Mouse (Mus musculus): ENCODE data around the gene Nudt7. TPM values are rescaled to one million over a fixed set of nuclear protein-coding genes. Genes with fewer than 3 reads are reported as not detected.

The Nudt7 gene
- polyA plus RNA-seq, 1 experiment: 4.9 TPM

- H3K36me3 ChIP-seq (ENCODE audit: control insufficient read depth, insufficient read depth, low read length): no peaks in the 10 kb centered on the region
- H3K27me3 ChIP-seq (ENCODE audit: control insufficient read depth, insufficient read depth, low read length): no peaks in the 10 kb centered on the region
- H3K4me1 ChIP-seq (ENCODE audit: control insufficient read depth, insufficient read depth, insufficient read length, low read length): no peaks in the 10 kb centered on the region
- H3K4me3 ChIP-seq (ENCODE audit: low read depth, low read length): no peak overlapping the region
- TF ChIP-seq CTCF (IDR thresholded peaks at IDR 0.05; ENCODE audit: extremely low read depth, insufficient read length, insufficient replicate concordance, low read depth, low read length): no peak
- TF ChIP-seq POLR2A (IDR thresholded peaks at IDR 0.05; ENCODE audit: low read depth, low read length): no peak
- no peak overlapping the region for H3K27ac ChIP-seq (ENCODE audit: insufficient read depth, low read depth, low read length)
- 81% methylated on average over 5 of the region's 5 CpGs for WGBS
These were observed 27.4 kb upstream of the Nudt7 start for GRCm38 (mm10) chr8:114105971-114106370.

GRCm38 (mm10) chr8:114109365-114110140 is 23.8 kb upstream of the Nudt7 start:
- Histone ChIP-seq H3K27ac (ENCODE audit: insufficient read depth, low read depth, low read length) (no peak overlapping the region), H3K27me3 (ENCODE audit: control insufficient read depth, insufficient read depth, low read length) (no peaks in the 10 kb centered on the region), H3K36me3 (ENCODE audit: control insufficient read depth, insufficient read depth, low read length) (no peaks in the 10 kb centered on the region), H3K4me1 (ENCODE audit: control insufficient read depth, insufficient read depth, insufficient read length, low read length) (no peaks in the 10 kb centered on the region), H3K4me3 (ENCODE audit: low read depth, low read length) (no peak overlapping the region)
- 66% methylated on average over 20 of the region's 20 CpGs for WGBS
- TF ChIP-seq POLR2A (IDR thresholded peaks at IDR 0.05; ENCODE audit: low read depth, low read length): no peak
- no peak for TF ChIP-seq CTCF (IDR thresholded peaks at IDR 0.05; ENCODE audit: extremely low read depth, insufficient read length, insufficient replicate concordance, low read depth, low read length)

GRCm38 (mm10) chr8:114115076-114115475 is 18.3 kb upstream of the Nudt7 start:
- TF ChIP-seq CTCF (IDR thresholded peaks at IDR 0.05; ENCODE audit: extremely low read depth, insufficient read length, insufficient replicate concordance, low read depth, low read length) (no peak), POLR2A (IDR thresholded peaks at IDR 0.05; ENCODE audit: low read depth, low read length) (no peak)
- H3K27ac ChIP-seq (ENCODE audit: insufficient read depth, low read depth, low read length): no peak overlapping the region
- no peaks in the 10 kb centered on the region for H3K4me1 ChIP-seq (ENCODE audit: control insufficient read depth, insufficient read depth, insufficient read length, low read length)
- H3K27me3 ChIP-seq (ENCODE audit: control insufficient read depth, insufficient read depth, low read length): no peaks in the 10 kb centered on the region
- H3K4me3 ChIP-seq (ENCODE audit: low read depth, low read length): no peak overlapping the region
- H3K36me3 ChIP-seq (ENCODE audit: control insufficient read depth, insufficient read depth, low read length): no peaks in the 10 kb centered on the region
- WGBS: 76% methylated on average over 1 of the region's 1 CpGs

- WGBS: 27% methylated on average over 2 of the region's 2 CpGs
- Histone ChIP-seq H3K27me3 (ENCODE audit: control insufficient read depth, insufficient read depth, low read length) (no peaks in the 10 kb centered on the region), H3K36me3 (ENCODE audit: control insufficient read depth, insufficient read depth, low read length) (no peaks in the 10 kb centered on the region), H3K4me3 (ENCODE audit: low read depth, low read length) (no peak overlapping the region), H3K4me1 (ENCODE audit: control insufficient read depth, insufficient read depth, insufficient read length, low read length) (no peaks in the 10 kb centered on the region), H3K27ac (ENCODE audit: insufficient read depth, low read depth, low read length) (no peak overlapping the region)
- TF ChIP-seq POLR2A (IDR thresholded peaks at IDR 0.05; ENCODE audit: low read depth, low read length): no peak
- no peak for TF ChIP-seq CTCF (IDR thresholded peaks at IDR 0.05; ENCODE audit: extremely low read depth, insufficient read length, insufficient replicate concordance, low read depth, low read length)
These were observed 17.3 kb upstream of the Nudt7 start for GRCm38 (mm10) chr8:114116049-114116448.

- Histone ChIP-seq H3K27ac (ENCODE audit: insufficient read depth, low read depth, low read length) (no peak overlapping the region), H3K4me3 (ENCODE audit: low read depth, low read length) (no peak overlapping the region), H3K4me1 (ENCODE audit: control insufficient read depth, insufficient read depth, insufficient read length, low read length) (no peaks in the 10 kb centered on the region), H3K27me3 (ENCODE audit: control insufficient read depth, insufficient read depth, low read length) (no peaks in the 10 kb centered on the region), H3K36me3 (ENCODE audit: control insufficient read depth, insufficient read depth, low read length) (no peaks in the 10 kb centered on the region)
- TF ChIP-seq POLR2A (IDR thresholded peaks at IDR 0.05; ENCODE audit: low read depth, low read length) (no peak), CTCF (IDR thresholded peaks at IDR 0.05; ENCODE audit: extremely low read depth, insufficient read length, insufficient replicate concordance, low read depth, low read length) (no peak)
These were observed 15.9 kb upstream of the Nudt7 start for GRCm38 (mm10) chr8:114117439-114117838.

- Histone ChIP-seq H3K36me3 (ENCODE audit: control insufficient read depth, insufficient read depth, low read length) (no peaks in the 10 kb centered on the region), H3K4me1 (ENCODE audit: control insufficient read depth, insufficient read depth, insufficient read length, low read length) (no peaks in the 10 kb centered on the region), H3K4me3 (ENCODE audit: low read depth, low read length) (no peak overlapping the region), H3K27me3 (ENCODE audit: control insufficient read depth, insufficient read depth, low read length) (no peaks in the 10 kb centered on the region), H3K27ac (ENCODE audit: insufficient read depth, low read depth, low read length) (no peak overlapping the region)
- 83% methylated on average over 1 of the region's 1 CpGs for WGBS
- no peak for TF ChIP-seq POLR2A (IDR thresholded peaks at IDR 0.05; ENCODE audit: low read depth, low read length)
- no peak for TF ChIP-seq CTCF (IDR thresholded peaks at IDR 0.05; ENCODE audit: extremely low read depth, insufficient read length, insufficient replicate concordance, low read depth, low read length)
These were observed 11.6 kb upstream of the Nudt7 start for GRCm38 (mm10) chr8:114121781-114122180.

- no peaks in the 10 kb centered on the region for H3K4me1 ChIP-seq (ENCODE audit: control insufficient read depth, insufficient read depth, insufficient read length, low read length)
- H3K27ac ChIP-seq (ENCODE audit: insufficient read depth, low read depth, low read length): no peak overlapping the region
- no peaks in the 10 kb centered on the region for H3K36me3 ChIP-seq (ENCODE audit: control insufficient read depth, insufficient read depth, low read length)
- no peak overlapping the region for H3K4me3 ChIP-seq (ENCODE audit: low read depth, low read length)
- H3K27me3 ChIP-seq (ENCODE audit: control insufficient read depth, insufficient read depth, low read length): no peaks in the 10 kb centered on the region
- TF ChIP-seq CTCF (IDR thresholded peaks at IDR 0.05; ENCODE audit: extremely low read depth, insufficient read length, insufficient replicate concordance, low read depth, low read length) (no peak), POLR2A (IDR thresholded peaks at IDR 0.05; ENCODE audit: low read depth, low read length) (no peak)
- 53% methylated on average over 3 of the region's 3 CpGs for WGBS
These were observed 9.7 kb upstream of the Nudt7 start for GRCm38 (mm10) chr8:114123611-114124010.

All from small intestine, adult 2 months (tissue).